Mouse (Mus musculus) ES-Bruce4 (cell line): ENCODE data around the gene Dnajc15.

ENCODE experiments used
- CTCF ChIP-seq: IDR thresholded peaks from one replicate; pipeline ENCODE4 v1.8.1; 2011; ENCODE audit warnings: low read depth, low read length
- EP300 ChIP-seq: IDR thresholded peaks from 2 replicates; pipeline ENCODE4 v1.6.1; 2011; ENCODE audit warnings: low read depth, low read length; ENCODE audit not compliant: insufficient read depth

GRCm38 (mm10) chr14:77776005-77776531 lies 98.9 kb downstream of the Dnajc15 start:
- no peak for TF ChIP-seq EP300
- TF ChIP-seq CTCF, result no peak
